Mouse (Mus musculus): Measurements from ENCODE around the gene Folr1. TPM values are rescaled to one million over a fixed set of nuclear protein-coding genes. Genes with fewer than 3 reads are reported as not detected.

Gene Folr1
- total and polyA plus RNA-seq, 2 experiments from 2014 or later: 3.9 to 11.5 TPM

DNA sequence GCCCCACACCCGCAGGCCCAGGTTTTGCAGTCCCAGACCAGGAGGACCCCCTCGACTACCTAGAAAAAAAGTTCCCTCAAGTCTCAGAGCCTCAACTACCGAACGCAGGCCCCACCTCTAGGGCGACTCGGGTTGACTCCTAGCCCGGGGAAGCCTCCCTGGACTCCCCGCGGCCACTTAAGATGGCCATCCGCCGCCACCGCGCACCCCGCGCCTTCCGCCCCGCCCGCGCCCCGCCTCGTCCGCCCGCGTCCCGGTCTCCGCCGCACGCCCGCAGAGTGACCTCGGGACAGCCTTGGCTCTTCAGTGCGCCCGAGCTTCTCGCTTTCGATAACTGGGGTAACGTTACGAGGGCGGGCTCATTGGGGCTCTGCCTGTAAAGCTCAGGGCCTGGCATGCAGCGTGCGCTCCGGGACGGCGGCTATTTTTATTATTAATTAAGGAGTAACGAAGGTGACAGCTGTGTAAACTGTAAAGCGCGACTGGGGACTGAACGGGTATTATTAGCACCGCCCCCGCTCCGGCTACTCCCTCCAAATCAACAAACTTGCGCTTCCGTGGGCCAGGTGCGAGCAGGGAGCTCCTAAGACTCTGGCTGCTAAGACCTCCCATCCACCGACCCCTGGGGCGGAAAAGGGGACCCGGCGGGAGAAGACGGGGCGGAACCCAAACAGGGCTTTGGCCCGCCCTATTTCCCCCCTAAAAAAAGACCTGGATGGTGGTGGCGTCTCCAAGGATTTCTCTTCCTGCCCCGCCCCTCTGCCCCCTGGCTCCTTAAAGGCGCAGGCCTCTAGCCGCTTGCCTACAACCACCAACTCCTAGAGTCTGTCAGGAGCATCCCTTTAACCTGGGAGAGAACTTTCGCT is 32.7 kb downstream of the Folr1 start, which contains the start of gene Inppl1:
Inppl1 (minus strand) TSS at position 624 of the 866 bp plus-strand sequence.
- Histone ChIP-seq H3K4me3 (ENCODE audit: low read depth, low read length) (peak within 1 kb of the TSS; percentile 63), H3K36me3 (ENCODE audit: insufficient read depth, low read length) (no peaks in the 10 kb centered on the region), H3K27ac (ENCODE audit: low read depth, low read length) (peak within 1 kb of the TSS; percentile 47), H3K9ac (replicated peaks; ENCODE audit: low read length, poor library complexity, severe bottlenecking) (peak within 1 kb of the TSS; percentile 50), H3K4me1 (ENCODE audit: insufficient read depth, low read length) (peaks cover 7% of the 10 kb centered on the region; the same call in 1 of the 2 replicates), H3K4me2 (ENCODE audit: low read depth, low read length, poor library complexity, severe bottlenecking) (peak within 1 kb of the TSS; percentile 100), H3K27me3 (ENCODE audit: insufficient read depth, low read length) (peaks cover 11% of the 10 kb centered on the region; the same call in 1 of the 2 replicates), H3K9me3 (ENCODE audit: low read length) (no peaks in the 10 kb centered on the region)
- peak; percentile 80 for DNase-seq (ENCODE audit: low spot score)
- TF ChIP-seq CTCF (IDR thresholded peaks at IDR 0.05): peak; percentile 46
- peak; percentile 58 for ATAC-seq (ENCODE audit: low FRiP score)
- under 1% methylated on average over 62 of the region's 64 CpGs for WGBS

DNA sequence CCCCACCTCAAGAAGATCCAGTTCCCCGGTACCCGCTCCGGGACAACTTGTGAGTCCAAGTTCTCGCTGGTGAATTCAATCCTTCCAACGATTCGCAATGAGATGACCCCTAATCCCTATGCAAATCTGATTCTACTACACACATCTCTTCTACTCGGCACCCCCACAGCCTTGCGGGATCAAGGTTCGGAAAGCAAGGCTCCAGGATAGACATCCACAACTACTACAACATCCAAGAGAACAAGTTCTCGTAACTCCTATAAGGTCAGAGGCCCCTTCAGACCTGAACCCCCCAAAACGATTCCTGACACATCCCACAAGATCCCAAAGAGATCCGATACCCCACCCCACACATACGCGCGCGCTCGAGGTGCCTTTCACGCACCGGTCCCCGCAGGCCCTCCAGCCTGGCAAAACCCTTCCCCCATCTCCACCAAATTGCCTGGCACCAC is 33.4 kb downstream of the Folr1 start:
- TF ChIP-seq CTCF (IDR thresholded peaks at IDR 0.05): no peak
- H3K9ac ChIP-seq (replicated peaks; ENCODE audit: low read length, poor library complexity, severe bottlenecking): peak overlapping the region; percentile 50
- H3K4me2 ChIP-seq (ENCODE audit: low read depth, low read length, poor library complexity, severe bottlenecking): peak overlapping the region; percentile 100
- no peaks in the 10 kb centered on the region for H3K9me3 ChIP-seq (ENCODE audit: low read length)
- under 1% methylated on average over 20 of the region's 20 CpGs for WGBS
- no peaks in the 10 kb centered on the region for H3K36me3 ChIP-seq (ENCODE audit: insufficient read depth, low read length)
- H3K27ac ChIP-seq (ENCODE audit: low read depth, low read length): peak overlapping the region; percentile 47
- no peak for ATAC-seq (ENCODE audit: low FRiP score)
- H3K4me3 ChIP-seq (ENCODE audit: low read depth, low read length): peak overlapping the region; percentile 63
- H3K27me3 ChIP-seq (ENCODE audit: insufficient read depth, low read length): peaks cover 11% of the 10 kb centered on the region; the same call in 1 of the 2 replicates
- H3K4me1 ChIP-seq (ENCODE audit: insufficient read depth, low read length): peaks cover 7% of the 10 kb centered on the region; the same call in 1 of the 2 replicates
- peak; percentile 5 for DNase-seq (ENCODE audit: low spot score)

DNA sequence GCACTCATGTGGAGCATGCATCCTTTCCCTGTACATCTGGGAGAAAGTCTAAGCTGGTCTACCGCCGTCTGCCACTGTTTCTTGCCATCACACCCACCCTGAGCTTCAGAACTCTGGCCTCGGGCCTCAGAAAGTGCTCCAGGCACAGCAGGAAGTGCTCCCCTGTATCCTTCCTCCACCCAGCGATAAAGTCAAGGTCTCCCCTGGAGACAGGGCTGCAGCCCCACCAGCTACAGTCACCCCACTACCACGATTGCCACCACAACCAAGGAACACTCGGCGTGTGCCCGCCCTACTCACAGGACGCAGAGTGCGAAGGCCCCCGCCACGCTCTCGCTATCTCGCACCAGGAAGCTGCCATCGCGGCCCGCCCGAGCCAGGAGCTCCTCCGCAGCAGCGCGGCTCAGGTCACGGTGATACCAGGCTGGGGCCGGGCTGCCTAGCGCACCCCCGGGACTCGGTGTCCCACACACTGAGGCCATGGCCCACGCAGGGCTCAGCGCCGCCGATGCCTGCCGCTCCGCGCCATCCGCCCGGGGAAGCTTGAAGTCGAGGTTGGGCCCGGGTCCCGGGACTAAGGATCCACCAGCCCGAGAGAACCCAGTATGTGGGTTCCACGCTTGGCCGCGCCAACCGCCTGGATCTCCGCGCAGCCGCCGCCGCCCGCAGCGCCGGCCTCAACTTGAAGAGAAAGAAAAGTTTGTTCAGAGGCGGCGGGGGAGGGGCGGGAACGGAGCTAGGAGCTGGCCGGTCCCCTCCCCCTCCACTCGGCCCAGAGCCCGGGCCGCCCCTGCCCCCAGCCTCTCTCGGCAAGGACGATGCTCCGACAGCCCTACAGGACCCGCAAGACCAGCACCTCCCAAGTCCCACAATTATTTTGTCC is 34.1 kb downstream of the Folr1 start:
- WGBS: under 1% methylated on average over 49 of the region's 63 CpGs
- H3K36me3 ChIP-seq (ENCODE audit: insufficient read depth, low read length): no peaks in the 10 kb centered on the region
- TF ChIP-seq CTCF (IDR thresholded peaks at IDR 0.05): no peak
- H3K4me2 ChIP-seq (ENCODE audit: low read depth, low read length, poor library complexity, severe bottlenecking): peak overlapping the region; percentile 100
- peak overlapping the region; percentile 63 for H3K4me3 ChIP-seq (ENCODE audit: low read depth, low read length)
- peaks cover 7% of the 10 kb centered on the region; the same call in 1 of the 2 replicates for H3K4me1 ChIP-seq (ENCODE audit: insufficient read depth, low read length)
- peak overlapping the region; percentile 68 for H3K9ac ChIP-seq (replicated peaks; ENCODE audit: low read length, poor library complexity, severe bottlenecking)
- ATAC-seq (ENCODE audit: low FRiP score): peak; percentile 61
- DNase-seq (ENCODE audit: low spot score): peak; percentile 66
- H3K9me3 ChIP-seq (ENCODE audit: low read length): no peaks in the 10 kb centered on the region
- peak overlapping the region; percentile 68 for H3K27ac ChIP-seq (ENCODE audit: low read depth, low read length)
- peaks cover 11% of the 10 kb centered on the region; the same call in 1 of the 2 replicates for H3K27me3 ChIP-seq (ENCODE audit: insufficient read depth, low read length)

DNA sequence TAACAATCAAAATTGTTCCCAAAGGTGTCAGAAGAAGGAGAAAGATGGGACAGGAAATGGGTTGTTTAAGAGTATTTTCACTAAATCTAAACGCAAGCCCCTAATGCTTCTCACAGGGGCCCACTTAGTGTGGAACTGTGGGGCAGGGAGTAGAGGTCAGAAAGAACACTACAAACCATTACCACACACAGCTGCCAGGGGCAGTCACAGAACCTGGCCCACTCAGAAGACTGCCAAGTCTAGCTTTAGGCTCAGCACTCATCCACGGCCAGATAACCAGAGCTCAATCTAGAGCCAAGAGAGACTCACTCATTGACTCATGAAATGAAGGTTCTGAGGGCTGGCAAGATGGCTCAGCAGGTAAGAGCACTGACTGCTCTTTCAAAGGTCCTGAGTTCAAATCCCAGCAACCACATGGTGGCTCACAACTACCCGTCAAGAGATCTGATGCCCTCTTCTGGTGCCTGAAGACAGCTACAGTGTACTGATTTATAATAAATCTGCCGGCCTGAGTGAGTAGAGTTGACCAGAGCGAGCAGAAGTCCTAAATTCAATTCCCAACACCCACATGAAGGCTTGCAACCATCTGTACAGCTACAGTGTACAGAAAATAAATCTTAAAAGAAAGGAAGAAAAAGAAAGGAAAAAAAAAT is 35.0 kb downstream of the Folr1 start:
- peak; percentile 20; the same call in 1 of the 2 replicates for TF ChIP-seq CTCF (IDR thresholded peaks at IDR 0.05)
- Histone ChIP-seq H3K4me2 (ENCODE audit: low read depth, low read length, poor library complexity, severe bottlenecking) (peak overlapping the region; percentile 100), H3K9me3 (ENCODE audit: low read length) (no peaks in the 10 kb centered on the region), H3K9ac (replicated peaks; ENCODE audit: low read length, poor library complexity, severe bottlenecking) (no peak overlapping the region), H3K27ac (ENCODE audit: low read depth, low read length) (no peak overlapping the region), H3K4me3 (ENCODE audit: low read depth, low read length) (peak overlapping the region; percentile 63; the same call in 1 of the 2 replicates), H3K36me3 (ENCODE audit: insufficient read depth, low read length) (peaks cover 5% of the 10 kb centered on the region; the same call in 1 of the 2 replicates), H3K27me3 (ENCODE audit: insufficient read depth, low read length) (peaks cover 11% of the 10 kb centered on the region; the same call in 1 of the 2 replicates), H3K4me1 (ENCODE audit: insufficient read depth, low read length) (peaks cover 7% of the 10 kb centered on the region; the same call in 1 of the 2 replicates)
- DNase-seq (ENCODE audit: low spot score): no peak
- no peak for ATAC-seq (ENCODE audit: low FRiP score)
- WGBS: 47% methylated on average over 5 of the region's 5 CpGs

DNA sequence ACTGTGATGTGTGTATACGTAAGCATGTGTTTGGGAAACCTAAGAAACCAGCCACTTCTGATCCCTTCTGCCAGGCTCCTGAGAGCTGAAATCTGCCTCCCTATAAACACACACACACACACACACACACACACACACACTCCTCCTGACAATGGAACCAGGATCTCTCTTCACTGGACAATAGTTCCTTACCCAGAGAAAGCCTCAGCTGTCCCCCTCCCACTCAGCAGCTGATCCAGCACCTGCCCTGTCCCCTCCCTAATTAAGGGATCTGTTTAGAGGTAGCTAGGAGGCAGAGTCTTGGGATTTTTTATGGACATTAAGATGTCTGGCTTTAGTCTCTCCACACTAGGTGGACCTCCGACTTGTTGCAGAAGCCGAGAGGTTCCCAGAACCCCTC is 35.7 kb downstream of the Folr1 start:
- H3K27me3 ChIP-seq (ENCODE audit: insufficient read depth, low read length): peaks cover 11% of the 10 kb centered on the region; the same call in 1 of the 2 replicates
- no peak overlapping the region for H3K9ac ChIP-seq (replicated peaks; ENCODE audit: low read length, poor library complexity, severe bottlenecking)
- no peak for ATAC-seq (ENCODE audit: low FRiP score)
- TF ChIP-seq CTCF (IDR thresholded peaks at IDR 0.05): no peak
- DNase-seq (ENCODE audit: low spot score): no peak
- no peak overlapping the region for H3K4me2 ChIP-seq (ENCODE audit: low read depth, low read length, poor library complexity, severe bottlenecking)
- H3K4me3 ChIP-seq (ENCODE audit: low read depth, low read length): no peak overlapping the region
- WGBS: 51% methylated on average over 3 of the region's 3 CpGs
- H3K36me3 ChIP-seq (ENCODE audit: insufficient read depth, low read length): peaks cover 6% of the 10 kb centered on the region; the same call in 1 of the 2 replicates
- H3K4me1 ChIP-seq (ENCODE audit: insufficient read depth, low read length): peaks cover 7% of the 10 kb centered on the region; the same call in 1 of the 2 replicates
- no peaks in the 10 kb centered on the region for H3K9me3 ChIP-seq (ENCODE audit: low read length)
- no peak overlapping the region for H3K27ac ChIP-seq (ENCODE audit: low read depth, low read length)
